Mouse (Mus musculus) effector memory CD4-positive, alpha-beta T cell, adult 7 months (primary cell): ENCODE measurements around the gene Arhgap44. TPM values are rescaled to one million over a fixed set of nuclear protein-coding genes. Genes with fewer than 3 reads are reported as not detected.

Source experiments
- polyA plus RNA-seq: library from polyadenylated mRNA; unstranded; fragments of 100-300 nt; shearing (Covaris generic); gene quantifications from one replicate; pipeline ENCODE4 v1.2.1, GENCODE M21; 2017

The Arhgap44 gene
- polyA plus RNA-seq: 0.26 TPM

GRCm38 (mm10) chr11:65162767-65163120 lies at the start of gene Arhgap44:
Arhgap44 (minus strand) TSS chr11:65162961.

GRCm38 (mm10) chr11:65159791-65160190 lies 3.0 kb downstream of the Arhgap44 start, which contains the start of gene 1700086D15Rik:
1700086D15Rik (minus strand) TSS chr11:65159891.

GRCm38 (mm10) chr11:64978720-64979488 lies 183.9 kb downstream of the Arhgap44 start, which contains the start of gene Elac2:
Elac2 (plus strand) TSS chr11:64979038.

Other genes starting within 250 kb of the Arhgap44 start
- gene Elac2, start 183.9 kb downstream of the Arhgap44 start, polyA plus RNA-seq: 27.8 TPM
- gene 1700086D15Rik, start 3.1 kb downstream of the Arhgap44 start, polyA plus RNA-seq: not detected
- gene Myocd, start 107.0 kb upstream of the Arhgap44 start, polyA plus RNA-seq: 1.3 TPM